Mouse (Mus musculus): ENCODE results near the gene H2al1e.
"Not testable (repeated sequence)": the region's sequence is repeated elsewhere in the genome, so short reads cannot be mapped to it uniquely, and the experiment has no call there.

The H2al1e gene

GRCm38 (mm10) chrX:11311634-11312033 is at the start of gene H2al1e:
Gene H2al1e (plus strand): TSS chrX:11311934.
- not testable (repeated sequence) for H3K4me3 ChIP-seq (replicated peaks; ENCODE audit: low read length); H3K27me3 ChIP-seq (ENCODE audit: insufficient read depth, low read length); H3K36me3 ChIP-seq (ENCODE audit: insufficient read depth, low read length); H3K9me3 ChIP-seq (ENCODE audit: low read length); H3K4me1 ChIP-seq (replicated peaks; ENCODE audit: low read depth, low read length)

GRCm38 (mm10) chrX:11264918-11265317 is 46.8 kb upstream of the H2al1e start:
- Histone ChIP-seq H3K36me3 (ENCODE audit: insufficient read depth, low read length) (no peaks in the 10 kb centered on the region), H3K9me3 (ENCODE audit: low read length) (no peaks in the 10 kb centered on the region), H3K27me3 (ENCODE audit: insufficient read depth, low read length) (no peaks in the 10 kb centered on the region), H3K4me3 (replicated peaks; ENCODE audit: low read length) (no peak overlapping the region), H3K4me1 (replicated peaks; ENCODE audit: low read depth, low read length) (no peaks in the 10 kb centered on the region)
- no peak for TF ChIP-seq POU5F1 (IDR thresholded peaks at IDR 0.05; ENCODE audit: borderline replicate concordance, low read length)
- no peak for TF ChIP-seq NANOG (IDR thresholded peaks at IDR 0.05; ENCODE audit: borderline replicate concordance, low read length)
- no peak for TF ChIP-seq CTCF (conservative IDR thresholded peaks at IDR 0.05; ENCODE audit: low read length)

GRCm38 (mm10) chrX:11267791-11268190 is 43.9 kb upstream of the H2al1e start:
- Histone ChIP-seq H3K27me3 (ENCODE audit: insufficient read depth, low read length) (no peaks in the 10 kb centered on the region), H3K4me3 (replicated peaks; ENCODE audit: low read length) (no peak overlapping the region), H3K4me1 (replicated peaks; ENCODE audit: low read depth, low read length) (no peaks in the 10 kb centered on the region), H3K9me3 (ENCODE audit: low read length) (no peaks in the 10 kb centered on the region), H3K36me3 (ENCODE audit: insufficient read depth, low read length) (no peaks in the 10 kb centered on the region)
- no peak for TF ChIP-seq CTCF (conservative IDR thresholded peaks at IDR 0.05; ENCODE audit: low read length)

GRCm38 (mm10) chrX:11269074-11269473 is 42.7 kb upstream of the H2al1e start:
- no peaks in the 10 kb centered on the region for H3K36me3 ChIP-seq (ENCODE audit: insufficient read depth, low read length)
- H3K4me3 ChIP-seq (replicated peaks; ENCODE audit: low read length): no peak overlapping the region
- H3K4me1 ChIP-seq (replicated peaks; ENCODE audit: low read depth, low read length): no peaks in the 10 kb centered on the region
- H3K9me3 ChIP-seq (ENCODE audit: low read length): no peaks in the 10 kb centered on the region
- no peaks in the 10 kb centered on the region for H3K27me3 ChIP-seq (ENCODE audit: insufficient read depth, low read length)
- TF ChIP-seq POU5F1 (IDR thresholded peaks at IDR 0.05; ENCODE audit: borderline replicate concordance, low read length) (no peak), CTCF (conservative IDR thresholded peaks at IDR 0.05; ENCODE audit: low read length) (no peak), NANOG (IDR thresholded peaks at IDR 0.05; ENCODE audit: borderline replicate concordance, low read length) (no peak)

GRCm38 (mm10) chrX:11273190-11273589 is 38.5 kb upstream of the H2al1e start:
- H3K36me3 ChIP-seq (ENCODE audit: insufficient read depth, low read length): no peaks in the 10 kb centered on the region
- TF ChIP-seq POU5F1 (IDR thresholded peaks at IDR 0.05; ENCODE audit: borderline replicate concordance, low read length) (no peak), NANOG (IDR thresholded peaks at IDR 0.05; ENCODE audit: borderline replicate concordance, low read length) (no peak), CTCF (conservative IDR thresholded peaks at IDR 0.05; ENCODE audit: low read length) (no peak)
- H3K9me3 ChIP-seq (ENCODE audit: low read length): no peaks in the 10 kb centered on the region
- H3K4me1 ChIP-seq (replicated peaks; ENCODE audit: low read depth, low read length): no peaks in the 10 kb centered on the region
- H3K27me3 ChIP-seq (ENCODE audit: insufficient read depth, low read length): no peaks in the 10 kb centered on the region
- no peak overlapping the region for H3K4me3 ChIP-seq (replicated peaks; ENCODE audit: low read length)

GRCm38 (mm10) chrX:11277083-11277482 is 34.7 kb upstream of the H2al1e start:
- no peaks in the 10 kb centered on the region for H3K4me1 ChIP-seq (replicated peaks; ENCODE audit: low read depth, low read length)
- no peak for TF ChIP-seq CTCF (conservative IDR thresholded peaks at IDR 0.05; ENCODE audit: low read length)
- no peak for TF ChIP-seq POU5F1 (IDR thresholded peaks at IDR 0.05; ENCODE audit: borderline replicate concordance, low read length)
- no peak for TF ChIP-seq NANOG (IDR thresholded peaks at IDR 0.05; ENCODE audit: borderline replicate concordance, low read length)
- peaks cover 3% of the 10 kb centered on the region; the same call in 1 of the 2 replicates for H3K9me3 ChIP-seq (ENCODE audit: low read length)
- no peaks in the 10 kb centered on the region for H3K27me3 ChIP-seq (ENCODE audit: insufficient read depth, low read length)
- H3K36me3 ChIP-seq (ENCODE audit: insufficient read depth, low read length): no peaks in the 10 kb centered on the region
- no peak overlapping the region for H3K4me3 ChIP-seq (replicated peaks; ENCODE audit: low read length)

GRCm38 (mm10) chrX:11280741-11281140 is 31.0 kb upstream of the H2al1e start:
- H3K36me3 ChIP-seq (ENCODE audit: insufficient read depth, low read length): no peaks in the 10 kb centered on the region
- peaks cover 35% of the 10 kb centered on the region for H3K9me3 ChIP-seq (ENCODE audit: low read length)
- H3K4me1 ChIP-seq (replicated peaks; ENCODE audit: low read depth, low read length): no peaks in the 10 kb centered on the region
- no peak overlapping the region for H3K4me3 ChIP-seq (replicated peaks; ENCODE audit: low read length)
- TF ChIP-seq POU5F1 (IDR thresholded peaks at IDR 0.05; ENCODE audit: borderline replicate concordance, low read length): no peak
- no peak for TF ChIP-seq NANOG (IDR thresholded peaks at IDR 0.05; ENCODE audit: borderline replicate concordance, low read length)
- no peak for TF ChIP-seq CTCF (conservative IDR thresholded peaks at IDR 0.05; ENCODE audit: low read length)
- no peaks in the 10 kb centered on the region for H3K27me3 ChIP-seq (ENCODE audit: insufficient read depth, low read length)

GRCm38 (mm10) chrX:11288306-11288882 is 23.3 kb upstream of the H2al1e start:
- Histone ChIP-seq H3K4me1 (replicated peaks; ENCODE audit: low read depth, low read length) (peaks cover 8% of the 10 kb centered on the region), H3K4me3 (replicated peaks; ENCODE audit: low read length) (no peak overlapping the region), H3K27me3 (ENCODE audit: insufficient read depth, low read length) (no peaks in the 10 kb centered on the region), H3K9me3 (ENCODE audit: low read length) (peaks cover 38% of the 10 kb centered on the region), H3K36me3 (ENCODE audit: insufficient read depth, low read length) (no peaks in the 10 kb centered on the region)
- TF ChIP-seq CTCF (conservative IDR thresholded peaks at IDR 0.05; ENCODE audit: low read length) (no peak), NANOG (IDR thresholded peaks at IDR 0.05; ENCODE audit: borderline replicate concordance, low read length) (no peak), POU5F1 (IDR thresholded peaks at IDR 0.05; ENCODE audit: borderline replicate concordance, low read length) (no peak)

- no peak overlapping the region for H3K4me3 ChIP-seq (replicated peaks; ENCODE audit: low read length)
- peaks cover 8% of the 10 kb centered on the region for H3K4me1 ChIP-seq (replicated peaks; ENCODE audit: low read depth, low read length)
- no peaks in the 10 kb centered on the region for H3K27me3 ChIP-seq (ENCODE audit: insufficient read depth, low read length)
- TF ChIP-seq POU5F1 (IDR thresholded peaks at IDR 0.05; ENCODE audit: borderline replicate concordance, low read length) (no peak), NANOG (IDR thresholded peaks at IDR 0.05; ENCODE audit: borderline replicate concordance, low read length) (peak; percentile 68; the same call in 1 of the 2 replicates)
- H3K9me3 ChIP-seq (ENCODE audit: low read length): peaks cover 30% of the 10 kb centered on the region
- H3K36me3 ChIP-seq (ENCODE audit: insufficient read depth, low read length): no peaks in the 10 kb centered on the region
Observed at GRCm38 (mm10) chrX:11289244-11289643, 22.5 kb upstream of the H2al1e start.

GRCm38 (mm10) chrX:11298957-11299356 is 12.8 kb upstream of the H2al1e start, which contains the start of gene H2al1a:
Gene H2al1a (plus strand): TSS chrX:11299257.
- not testable (repeated sequence) for H3K9me3 ChIP-seq (ENCODE audit: low read length); H3K27me3 ChIP-seq (ENCODE audit: insufficient read depth, low read length); H3K36me3 ChIP-seq (ENCODE audit: insufficient read depth, low read length); H3K4me3 ChIP-seq (replicated peaks; ENCODE audit: low read length); H3K4me1 ChIP-seq (replicated peaks; ENCODE audit: low read depth, low read length)

GRCm38 (mm10) chrX:11302132-11302531 is 9.6 kb upstream of the H2al1e start, which contains the start of gene H2al1b:
Gene H2al1b (plus strand): TSS chrX:11302432.
- not testable (repeated sequence) for H3K36me3 ChIP-seq (ENCODE audit: insufficient read depth, low read length); H3K4me3 ChIP-seq (replicated peaks; ENCODE audit: low read length)

GRCm38 (mm10) chrX:11305355-11305754 is 6.4 kb upstream of the H2al1e start, which contains the start of gene H2al1c:
Gene H2al1c (plus strand): TSS chrX:11305655.
- not testable (repeated sequence) for H3K4me1 ChIP-seq (replicated peaks; ENCODE audit: low read depth, low read length); H3K36me3 ChIP-seq (ENCODE audit: insufficient read depth, low read length); H3K27me3 ChIP-seq (ENCODE audit: insufficient read depth, low read length); H3K4me3 ChIP-seq (replicated peaks; ENCODE audit: low read length); H3K9me3 ChIP-seq (ENCODE audit: low read length)

More at GRCm38 (mm10) chrX:11302132-11302531, 9.6 kb upstream of the H2al1e start, which contains the start of gene H2al1b:
- H3K4me1 ChIP-seq (replicated peaks; ENCODE audit: low read depth, low read length); H3K9me3 ChIP-seq (ENCODE audit: low read length); H3K27me3 ChIP-seq (ENCODE audit: insufficient read depth, low read length): not testable (repeated sequence)
